Mouse (Mus musculus): ENCODE results near the gene Neurl4. TPM values are rescaled to one million over a fixed set of nuclear protein-coding genes. Genes with fewer than 3 reads are reported as not detected.

Neurl4 gene
- polyA plus RNA-seq, 1 experiment, result 17.6 TPM

- Histone ChIP-seq H3K9me3 (no peaks in the 10 kb centered on the region), H3K27me3 (replicated peaks) (peaks cover 81% of the 10 kb centered on the region), H3K4me3 (replicated peaks) (no peak overlapping the region), H3K4me1 (peaks cover 34% of the 10 kb centered on the region), H3K36me3 (replicated peaks; ENCODE audit: low read length) (no peaks in the 10 kb centered on the region)
- TF ChIP-seq GATA1 (IDR thresholded peaks at IDR 0.05; ENCODE audit: borderline replicate concordance, low read length), result no peak
- TF ChIP-seq FLI1 (IDR thresholded peaks at IDR 0.05; ENCODE audit: low read length), result no peak
Measured at GRCm38 (mm10) chr11:69937834-69938233, 37.0 kb downstream of the Neurl4 start.

- Histone ChIP-seq H3K36me3 (replicated peaks; ENCODE audit: low read length) (no peaks in the 10 kb centered on the region), H3K4me3 (replicated peaks) (no peak overlapping the region), H3K9me3 (no peaks in the 10 kb centered on the region), H3K4me1 (peaks cover 34% of the 10 kb centered on the region), H3K27me3 (replicated peaks) (peaks cover 88% of the 10 kb centered on the region)
- TF ChIP-seq GATA1 (IDR thresholded peaks at IDR 0.05; ENCODE audit: borderline replicate concordance, low read length), result no peak
- no peak for TF ChIP-seq FLI1 (IDR thresholded peaks at IDR 0.05; ENCODE audit: low read length)
Measured at GRCm38 (mm10) chr11:69938401-69938979, 37.6 kb downstream of the Neurl4 start.

- H3K4me3 ChIP-seq (replicated peaks), result no peak overlapping the region
- no peaks in the 10 kb centered on the region for H3K36me3 ChIP-seq (replicated peaks; ENCODE audit: low read length)
- no peak for TF ChIP-seq FLI1 (IDR thresholded peaks at IDR 0.05; ENCODE audit: low read length)
- TF ChIP-seq GATA1 (IDR thresholded peaks at IDR 0.05; ENCODE audit: borderline replicate concordance, low read length), result no peak
- no peaks in the 10 kb centered on the region for H3K9me3 ChIP-seq
- peaks cover 94% of the 10 kb centered on the region for H3K27me3 ChIP-seq (replicated peaks)
- peaks cover 29% of the 10 kb centered on the region for H3K4me1 ChIP-seq
Measured at GRCm38 (mm10) chr11:69939181-69939580, 38.3 kb downstream of the Neurl4 start.

GRCm38 (mm10) chr11:69939731-69940130 lies 38.9 kb downstream of the Neurl4 start:
- no peak for TF ChIP-seq GATA1 (IDR thresholded peaks at IDR 0.05; ENCODE audit: borderline replicate concordance, low read length)
- no peak for TF ChIP-seq FLI1 (IDR thresholded peaks at IDR 0.05; ENCODE audit: low read length)
- H3K27me3 ChIP-seq (replicated peaks), result peaks cover 94% of the 10 kb centered on the region
- no peak overlapping the region for H3K4me3 ChIP-seq (replicated peaks)
- no peaks in the 10 kb centered on the region for H3K9me3 ChIP-seq
- no peaks in the 10 kb centered on the region for H3K36me3 ChIP-seq (replicated peaks; ENCODE audit: low read length)
- peaks cover 23% of the 10 kb centered on the region for H3K4me1 ChIP-seq

- Histone ChIP-seq H3K4me1 (peaks cover 11% of the 10 kb centered on the region), H3K4me3 (replicated peaks) (no peak overlapping the region), H3K36me3 (replicated peaks; ENCODE audit: low read length) (no peaks in the 10 kb centered on the region), H3K27me3 (replicated peaks) (peaks cover 94% of the 10 kb centered on the region), H3K9me3 (no peaks in the 10 kb centered on the region)
- no peak for TF ChIP-seq FLI1 (IDR thresholded peaks at IDR 0.05; ENCODE audit: low read length)
- no peak for TF ChIP-seq GATA1 (IDR thresholded peaks at IDR 0.05; ENCODE audit: borderline replicate concordance, low read length)
Measured at GRCm38 (mm10) chr11:69940962-69941361, 40.1 kb downstream of the Neurl4 start.

GRCm38 (mm10) chr11:69945216-69945615 lies 44.3 kb downstream of the Neurl4 start:
- Histone ChIP-seq H3K4me1 (peaks cover 19% of the 10 kb centered on the region), H3K4me3 (replicated peaks) (no peak overlapping the region), H3K36me3 (replicated peaks; ENCODE audit: low read length) (no peaks in the 10 kb centered on the region), H3K9me3 (no peaks in the 10 kb centered on the region), H3K27me3 (replicated peaks) (peaks cover 87% of the 10 kb centered on the region)
- no peak for TF ChIP-seq GATA1 (IDR thresholded peaks at IDR 0.05; ENCODE audit: borderline replicate concordance, low read length)
- no peak for TF ChIP-seq FLI1 (IDR thresholded peaks at IDR 0.05; ENCODE audit: low read length)

GRCm38 (mm10) chr11:69945997-69946891 lies 45.4 kb downstream of the Neurl4 start:
- no peaks in the 10 kb centered on the region for H3K36me3 ChIP-seq (replicated peaks; ENCODE audit: low read length)
- H3K4me1 ChIP-seq, result peaks cover 24% of the 10 kb centered on the region
- no peak overlapping the region for H3K4me3 ChIP-seq (replicated peaks)
- no peak for TF ChIP-seq GATA1 (IDR thresholded peaks at IDR 0.05; ENCODE audit: borderline replicate concordance, low read length)
- TF ChIP-seq FLI1 (IDR thresholded peaks at IDR 0.05; ENCODE audit: low read length), result no peak
- no peaks in the 10 kb centered on the region for H3K9me3 ChIP-seq
- peaks cover 86% of the 10 kb centered on the region for H3K27me3 ChIP-seq (replicated peaks)

- TF ChIP-seq GATA1 (IDR thresholded peaks at IDR 0.05; ENCODE audit: borderline replicate concordance, low read length) (no peak), FLI1 (IDR thresholded peaks at IDR 0.05; ENCODE audit: low read length) (no peak)
- Histone ChIP-seq H3K9me3 (no peaks in the 10 kb centered on the region), H3K27me3 (replicated peaks) (peaks cover 82% of the 10 kb centered on the region), H3K4me1 (peaks cover 29% of the 10 kb centered on the region), H3K36me3 (replicated peaks; ENCODE audit: low read length) (no peaks in the 10 kb centered on the region), H3K4me3 (replicated peaks) (peak overlapping the region; percentile 90)
Measured at GRCm38 (mm10) chr11:69947337-69948065, 46.6 kb downstream of the Neurl4 start.

- TF ChIP-seq FLI1 (IDR thresholded peaks at IDR 0.05; ENCODE audit: low read length) (no peak), GATA1 (IDR thresholded peaks at IDR 0.05; ENCODE audit: borderline replicate concordance, low read length) (no peak)
- Histone ChIP-seq H3K9me3 (no peaks in the 10 kb centered on the region), H3K36me3 (replicated peaks; ENCODE audit: low read length) (no peaks in the 10 kb centered on the region), H3K4me1 (peaks cover 30% of the 10 kb centered on the region), H3K27me3 (replicated peaks) (peaks cover 82% of the 10 kb centered on the region), H3K4me3 (replicated peaks) (peak within 1 kb of the TSS; percentile 90)
Measured at GRCm38 (mm10) chr11:69948066-69948762, 47.3 kb downstream of the Neurl4 start, which contains the start of gene Slc2a4. Gene Slc2a4, minus strand, starts transcription at chr11:69948188.
